Mouse (Mus musculus) cerebellum, postnatal 36 days (tissue): ENCODE measurements at regions not wholly inside any gene's neighbourhood (a gene's known extent, or its start where the extent isn't known, plus 50 kb on each side); places are given as distances from the start of the nearest gene placed in this dataset.
"Not testable (repeated sequence)": the region's sequence is repeated elsewhere in the genome, so short reads cannot be mapped to it uniquely, and the experiment has no call there.

ENCODE experiments used
- DNase-seq, 2 experiments: peaks; one replicate each; pipeline ENCODE4 v3.0.0; 2021 to 2022; ENCODE audit warnings: mixed read lengths in 2 of 2

- DNase-seq = no peak
Observed at GRCm38 (mm10) chr3:50643068-50643467, 199.7 kb upstream of the Slc7a11 start.

DNA sequence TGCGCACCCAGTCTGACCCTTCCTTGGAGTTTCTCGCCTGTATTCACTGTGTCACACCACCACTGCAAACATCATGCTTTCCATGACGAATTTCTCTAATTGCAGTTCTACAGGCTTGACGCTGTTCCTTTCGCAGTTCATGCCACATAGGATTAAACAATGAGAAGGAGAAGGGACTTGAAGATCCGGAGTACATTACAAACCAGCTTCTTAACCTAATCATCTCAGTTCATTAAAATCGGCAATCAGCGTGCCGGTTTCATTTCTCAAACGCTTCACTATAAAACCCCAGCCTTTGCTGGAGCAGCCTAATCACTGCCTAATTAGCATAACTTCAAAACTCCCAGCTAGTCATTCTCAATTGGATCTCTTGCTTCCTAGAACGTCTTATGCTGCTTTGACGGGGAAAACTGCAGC is 196.5 kb upstream of the Slc7a11 start:
- no peak for DNase-seq

GRCm38 (mm10) chr3:50634457-50635075 is 191.2 kb upstream of the Slc7a11 start:
- DNase-seq = no peak

DNA sequence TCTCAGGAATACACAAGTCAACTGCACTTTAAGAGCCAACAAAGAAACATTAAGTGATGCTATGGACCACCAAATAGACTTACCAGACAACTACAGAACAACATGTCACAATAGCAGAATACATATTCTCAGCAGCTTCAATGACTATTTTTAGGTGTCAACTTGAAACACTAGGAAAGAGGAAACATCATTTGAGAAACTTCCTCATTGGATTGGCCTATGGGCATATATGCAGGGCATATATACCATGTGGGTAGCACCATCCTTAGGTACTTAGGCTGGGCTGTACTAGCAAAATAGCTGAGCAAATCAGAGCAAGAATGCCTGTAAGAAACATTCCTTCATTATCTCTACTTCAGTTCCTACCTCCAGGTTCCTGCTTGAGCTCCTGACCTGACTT is 187.9 kb upstream of the Slc7a11 start:
- no peak for DNase-seq

- no peak for DNase-seq
Observed at GRCm38 (mm10) chr3:50628092-50628696, 184.8 kb upstream of the Slc7a11 start.

DNA sequence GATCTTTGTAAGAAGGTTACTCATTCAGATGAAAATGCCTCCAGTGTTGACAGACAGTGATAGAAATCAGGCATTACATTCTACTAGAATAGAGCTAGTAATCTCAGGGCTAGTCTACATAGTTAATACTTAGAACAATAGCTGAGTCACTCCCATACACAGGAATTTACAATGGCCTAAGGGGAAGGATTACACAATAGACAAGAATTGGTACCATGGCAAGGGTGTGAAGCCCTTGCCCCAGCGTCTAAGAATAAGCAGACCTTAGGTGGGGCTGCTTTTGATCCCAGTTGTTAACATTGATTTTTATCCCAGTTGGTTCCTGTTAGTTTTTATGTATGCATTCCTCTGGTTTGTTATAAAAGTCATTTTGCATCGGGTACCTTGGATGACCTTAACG is 177.8 kb upstream of the Slc7a11 start:
- not testable (repeated sequence) for DNase-seq

DNA sequence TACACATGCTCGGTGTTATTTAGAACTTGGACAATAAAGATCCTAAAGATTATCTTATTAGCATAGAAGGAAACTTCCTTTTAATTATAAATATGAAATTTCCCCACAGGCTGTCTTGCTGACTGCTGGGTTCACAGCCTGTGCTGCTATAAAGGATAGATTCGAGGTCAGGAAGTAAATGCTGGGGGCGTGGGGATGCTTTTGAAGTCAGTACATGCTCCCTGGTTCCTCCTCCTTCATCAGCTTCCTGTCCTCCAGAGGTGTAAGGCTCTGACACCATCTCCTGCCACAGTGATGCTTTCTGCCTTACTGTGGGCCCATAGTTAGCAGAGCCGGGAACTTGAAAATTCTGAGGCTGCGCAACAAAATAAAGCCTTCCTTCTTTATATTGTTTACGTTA is 175.6 kb upstream of the Slc7a11 start:
- no peak for DNase-seq

DNA sequence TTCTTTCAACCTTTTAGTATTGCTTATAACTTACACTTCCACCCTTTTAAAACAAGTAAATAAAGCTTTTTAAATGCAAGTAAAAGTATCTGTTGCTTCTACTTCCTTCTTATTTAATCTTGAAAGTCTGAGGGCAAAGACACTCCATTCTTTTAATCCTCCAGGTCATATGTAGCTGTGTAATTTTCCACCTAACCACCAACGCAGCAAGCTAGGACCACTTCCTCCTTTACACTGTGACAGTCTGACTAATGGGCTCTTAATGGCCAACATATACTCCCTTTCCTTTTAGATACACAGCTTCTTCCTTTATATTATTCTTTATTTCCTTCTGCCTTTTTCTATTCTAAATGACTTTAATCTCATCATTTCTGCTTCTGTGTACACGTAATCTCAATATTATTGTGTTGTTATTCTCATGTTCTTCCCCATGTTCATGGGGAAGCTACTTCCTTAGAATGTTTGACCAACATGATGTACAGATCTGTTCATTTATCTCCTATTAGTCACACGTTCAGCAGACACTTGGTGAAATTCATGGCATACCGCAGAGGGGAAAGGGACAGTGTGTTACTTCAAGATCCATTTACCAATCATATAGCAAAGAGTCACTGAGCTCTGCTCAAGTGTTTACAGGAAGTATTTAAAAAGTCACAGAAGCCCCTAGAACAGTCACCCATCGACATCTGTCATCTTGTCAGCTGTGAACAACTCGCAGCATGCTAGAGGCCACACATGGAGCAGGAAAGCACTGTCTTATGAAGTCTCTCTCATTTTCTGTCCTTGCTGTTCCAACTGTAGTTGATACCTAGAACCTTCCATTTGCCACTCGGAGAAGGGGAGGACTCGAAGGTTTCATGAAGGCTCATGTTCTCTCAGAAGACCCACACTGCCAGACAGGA is 172.2 kb upstream of the Slc7a11 start:
- no peak for DNase-seq

GRCm38 (mm10) chr3:50613011-50613410 is 169.6 kb upstream of the Slc7a11 start:
- no peak for DNase-seq

DNA sequence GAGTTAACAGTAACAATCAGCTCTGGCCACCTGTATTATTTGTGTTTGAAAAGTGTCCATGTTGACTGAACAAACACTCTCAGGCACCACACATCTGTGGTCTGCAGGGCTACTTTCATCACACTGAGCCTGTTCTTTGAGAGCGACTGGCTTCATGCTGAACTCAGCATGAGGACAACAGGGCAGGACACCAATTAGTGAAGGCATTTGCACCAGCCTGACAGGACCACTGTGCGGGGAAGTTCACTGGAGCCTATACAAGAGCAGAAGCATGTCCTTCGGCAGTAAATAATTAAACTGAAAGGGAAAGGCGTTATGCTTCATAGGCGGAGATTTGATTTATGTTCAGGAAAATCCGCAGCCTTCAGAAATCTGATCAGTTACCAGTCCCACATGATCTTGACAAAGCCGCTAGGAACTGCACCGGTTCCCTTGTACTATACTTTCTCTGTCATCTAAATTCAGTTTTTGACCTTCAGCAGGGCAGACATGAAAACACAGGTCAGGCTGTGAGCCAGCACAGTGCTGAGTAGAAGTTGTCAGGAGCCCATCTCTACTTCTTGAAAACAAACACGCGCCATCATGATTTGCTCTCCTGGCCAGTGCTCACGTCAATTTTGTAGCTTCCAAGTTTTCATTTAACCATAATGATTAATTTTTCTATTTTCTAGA is 166.1 kb upstream of the Slc7a11 start:
- no peak for DNase-seq

- DNase-seq = no peak
Observed at GRCm38 (mm10) chr3:50607736-50608135, 164.3 kb upstream of the Slc7a11 start.

- peak; percentile 43 to 66 for DNase-seq
Observed at GRCm38 (mm10) chr3:50606986-50607385, 163.6 kb upstream of the Slc7a11 start.

DNA sequence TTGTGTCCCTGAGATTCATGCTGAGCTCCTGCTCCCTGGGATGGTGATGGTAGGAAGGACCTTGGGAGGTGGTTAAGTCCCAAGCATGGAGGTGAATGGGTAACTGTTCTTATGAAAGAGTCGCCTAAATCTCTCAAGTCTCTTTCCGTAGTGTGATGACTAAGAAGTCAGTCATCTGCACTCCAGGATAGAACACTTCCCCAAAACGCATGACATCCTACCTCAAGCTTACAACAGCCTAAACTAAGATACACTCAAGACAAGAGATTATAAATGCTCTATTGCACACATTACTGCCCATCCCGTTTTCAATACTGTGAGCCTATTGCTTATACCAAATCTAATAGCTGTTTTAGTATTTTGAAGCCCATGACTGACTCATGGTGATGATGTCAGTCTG is 162.3 kb upstream of the Slc7a11 start:
- no peak for DNase-seq

GRCm38 (mm10) chr3:50603182-50603581 is 159.8 kb upstream of the Slc7a11 start:
- DNase-seq = no peak

GRCm38 (mm10) chr3:50595732-50596131 is 152.3 kb upstream of the Slc7a11 start:
- DNase-seq = no peak

DNA sequence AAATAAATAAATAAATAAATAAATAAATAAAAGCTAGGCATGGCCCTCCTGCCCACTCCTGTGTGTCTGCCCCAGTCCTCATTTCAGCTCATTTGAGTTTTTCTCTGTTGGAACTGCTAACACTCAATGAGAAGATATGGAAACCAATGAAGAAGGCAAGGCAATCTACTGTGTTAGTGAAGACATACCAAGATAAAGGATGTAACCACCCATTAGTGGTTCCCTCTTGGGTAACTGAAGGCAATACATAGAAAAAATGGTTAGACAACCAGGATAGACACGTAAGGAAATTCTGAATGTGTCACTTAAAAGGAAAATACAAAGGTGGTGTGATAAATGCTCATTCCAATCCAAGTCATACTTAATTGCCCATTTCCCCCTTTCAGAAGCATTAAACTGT is 140.9 kb upstream of the Slc7a11 start:
- DNase-seq = no peak

- DNase-seq = no peak
Observed at GRCm38 (mm10) chr3:50583475-50583874, 140.1 kb upstream of the Slc7a11 start.

- DNase-seq = no peak
Observed at GRCm38 (mm10) chr3:50574388-50574787, 131.0 kb upstream of the Slc7a11 start.

- no peak for DNase-seq
Observed at GRCm38 (mm10) chr3:50570027-50570426, 126.6 kb upstream of the Slc7a11 start.

- DNase-seq = peak in 1 of 2 experiments; percentile 3
Observed at GRCm38 (mm10) chr3:50569565-50569964, 126.2 kb upstream of the Slc7a11 start.

DNA sequence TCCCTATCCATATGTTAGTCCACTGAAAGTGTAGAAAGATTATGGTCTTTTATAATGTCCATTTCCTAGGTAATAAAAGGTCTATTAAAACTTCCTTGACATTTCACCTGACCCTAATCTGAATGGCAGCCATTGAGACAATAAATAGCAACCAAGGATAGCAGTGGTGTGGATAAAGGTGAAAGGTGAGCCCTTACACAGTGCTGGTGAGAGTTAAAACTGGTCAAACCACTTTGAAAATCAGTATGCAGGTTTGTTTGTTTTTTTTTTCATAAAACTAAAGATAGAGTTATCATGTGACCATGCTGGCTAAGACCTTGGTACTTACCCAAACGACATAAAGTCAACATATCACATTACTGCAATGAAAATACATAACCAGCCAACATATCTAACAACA is 110.7 kb upstream of the Slc7a11 start:
- no peak for DNase-seq

DNA sequence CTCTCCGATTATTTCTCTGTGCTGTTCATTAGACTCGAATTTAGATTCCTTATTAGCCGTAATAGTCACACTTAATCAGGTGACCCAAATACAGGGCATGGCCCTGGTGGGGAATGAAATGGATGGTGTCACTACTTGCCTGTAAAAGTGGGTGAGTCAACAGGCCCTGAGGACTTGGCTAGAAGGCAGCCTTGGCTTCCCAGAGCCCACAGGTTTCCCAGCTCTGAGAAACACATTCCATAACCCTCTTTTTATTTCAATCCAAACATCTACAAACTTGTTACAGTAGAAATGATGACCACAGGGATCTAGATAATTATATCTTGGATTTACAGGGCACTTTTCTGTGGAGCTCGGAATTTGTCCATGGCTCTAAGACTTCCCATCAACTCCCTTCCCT is 105.2 kb upstream of the Slc7a11 start:
- DNase-seq = no peak

GRCm38 (mm10) chr3:50530654-50531053 is 87.2 kb upstream of the Slc7a11 start:
- no peak for DNase-seq
